Mouse (Mus musculus) cerebellum, adult 2 months (tissue): ENCODE measurements around the gene Plscr1. TPM values are rescaled to one million over a fixed set of nuclear protein-coding genes. Genes with fewer than 3 reads are reported as not detected.
A peak's percentile ranks its signal among the peaks of the same experiment; 100 is the strongest.

Experiments
- DNase-seq, 2 experiments: peaks; one replicate each; pipeline ENCODE4 v3.0.0; 2021
- H3K27ac ChIP-seq: fragments of 200-500 bp; 2 replicates; pipeline ENCODE4 v1.5.1; 2012; ENCODE audit warnings: low read length, control low read depth, inconsistent platforms; ENCODE audit not compliant: insufficient read depth
- H3K27me3 ChIP-seq: fragments of 200-500 bp; 2 replicates; pipeline ENCODE4 v1.6.1; 2012; ENCODE audit warnings: inconsistent platforms, mild to moderate bottlenecking, low read length, moderate library complexity; ENCODE audit not compliant: control insufficient read depth, insufficient read depth
- H3K4me1 ChIP-seq: fragments of 200-500 bp; 2 replicates; pipeline ENCODE4 v1.6.1; 2011; ENCODE audit warnings: low read length; ENCODE audit not compliant: control insufficient read depth, insufficient read depth
- H3K4me3 ChIP-seq: fragments of 200-500 bp; replicated peaks from 2 replicates; pipeline ENCODE3; 2011; ENCODE audit warnings: mild to moderate bottlenecking, low read depth, low read length, control low read depth; ENCODE audit not compliant: insufficient read depth
- CTCF ChIP-seq: fragments of 200-500 bp; IDR thresholded peaks from 2 replicates; pipeline ENCODE4 v1.5.1; 2011; ENCODE audit warnings: low read depth, mild to moderate bottlenecking, control low read depth, low read length, moderate library complexity, borderline replicate concordance; ENCODE audit not compliant: insufficient read depth
- POLR2A ChIP-seq: fragments of 200-500 bp; IDR thresholded peaks from 2 replicates; pipeline ENCODE4 v1.6.1; 2011; ENCODE audit warnings: low read length, control low read depth, borderline replicate concordance; ENCODE audit not compliant: insufficient read depth
- WGBS: fragments of 180-500 bp; shearing (Covaris S2); methylation state at CpG from one replicate; pipeline ENCODE4 v1.1.7; 2018; 5-methylcytosine and 5-hydroxymethylcytosine counted together
- polyA plus RNA-seq: library from polyadenylated mRNA; depleted of rRNA; stranded (reverse); fragments of >200 nt; gene quantifications from 2 replicates; pipeline ENCODE4 v1.2.3, GENCODE M21; 2012; rRNA removed

Gene Plscr1
- 6.0 and 6.8 TPM in 2 replicates for polyA plus RNA-seq

DNA sequence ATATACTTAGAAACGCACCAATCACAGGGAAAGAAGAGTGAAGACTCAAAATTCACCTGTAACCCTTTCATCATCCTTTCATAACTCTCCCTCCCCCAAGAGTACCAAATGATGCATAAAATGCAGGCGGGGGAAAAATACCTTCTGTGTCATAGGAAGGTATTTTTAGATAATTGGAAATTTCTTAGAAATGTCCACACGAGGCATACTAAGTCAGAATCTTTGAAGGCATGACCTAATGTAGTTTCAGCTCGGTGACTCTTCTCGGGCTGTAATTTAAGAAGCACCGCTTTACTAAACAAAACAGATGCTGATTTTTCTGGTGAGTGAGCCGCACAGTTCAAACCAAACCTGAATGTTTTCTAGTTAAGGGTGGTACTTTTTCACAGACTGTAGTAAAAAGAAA, at the start of gene Plscr1:
Gene Plscr1, plus strand, starts transcription at position 304 of the 406 bp plus-strand sequence.
- Histone ChIP-seq H3K27me3 (no peaks in the 10 kb centered on the region; the same call in 1 of the 2 replicates), H3K4me1 (no peaks in the 10 kb centered on the region), H3K4me3 (peak within 1 kb of the TSS; percentile 64), H3K27ac (no peak within 1 kb of the TSS)
- TF ChIP-seq POLR2A (no peak), CTCF (no peak)
- 42% methylated on average over 7 of the region's 7 CpGs for WGBS
- no peak for DNase-seq

DNA sequence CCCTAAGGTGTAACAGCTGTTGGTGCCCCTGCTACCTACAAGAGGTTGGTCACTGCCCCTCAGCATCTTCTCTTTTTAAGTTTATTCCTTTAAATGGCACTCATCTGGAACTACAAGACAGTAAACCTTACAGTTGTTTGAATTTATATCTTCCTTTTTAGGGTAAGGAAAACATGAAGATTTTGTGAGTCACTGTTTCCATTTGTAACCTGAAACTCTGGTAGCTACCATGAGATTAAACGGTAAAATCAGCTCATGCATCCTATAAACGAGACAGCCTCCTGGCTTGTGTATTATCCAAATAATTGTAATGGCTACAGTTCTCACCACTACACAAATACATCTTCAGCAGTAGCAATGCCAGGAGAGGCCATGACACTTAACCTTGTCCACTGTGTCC, 45.2 kb upstream of the Plscr1 start:
- Histone ChIP-seq H3K4me1 (no peaks in the 10 kb centered on the region), H3K4me3 (no peak overlapping the region), H3K27me3 (no peaks in the 10 kb centered on the region), H3K27ac (no peak overlapping the region)
- TF ChIP-seq CTCF (no peak), POLR2A (no peak)
- no peak for DNase-seq
- WGBS, result 72% methylated on average over 2 of the region's 2 CpGs

DNA sequence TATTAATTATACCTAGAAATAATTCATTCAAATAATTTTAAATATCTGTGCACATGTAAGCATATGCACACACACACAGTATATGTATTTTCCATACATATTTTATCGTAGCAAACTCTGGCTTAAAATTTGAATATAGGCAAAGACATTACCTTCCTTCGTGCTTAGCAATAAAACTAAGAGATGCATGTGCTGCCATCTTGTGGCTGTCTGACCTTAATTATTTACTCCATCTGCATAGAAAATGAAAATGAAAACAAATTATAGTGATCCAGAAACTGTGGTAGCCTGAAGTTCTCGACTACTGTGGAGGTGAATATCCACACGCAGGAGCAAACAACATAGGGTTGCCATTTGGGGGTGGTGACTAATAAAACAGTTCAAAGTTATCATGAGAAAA, 42.2 kb upstream of the Plscr1 start:
- Histone ChIP-seq H3K4me1 (no peaks in the 10 kb centered on the region), H3K27me3 (no peaks in the 10 kb centered on the region), H3K4me3 (peak overlapping the region; percentile 38), H3K27ac (no peak overlapping the region)
- 5% methylated on average over 4 of the region's 4 CpGs for WGBS
- TF ChIP-seq POLR2A (no peak), CTCF (no peak; the same call in 1 of the 2 replicates)
- peak; percentile 45 to 69 for DNase-seq

DNA sequence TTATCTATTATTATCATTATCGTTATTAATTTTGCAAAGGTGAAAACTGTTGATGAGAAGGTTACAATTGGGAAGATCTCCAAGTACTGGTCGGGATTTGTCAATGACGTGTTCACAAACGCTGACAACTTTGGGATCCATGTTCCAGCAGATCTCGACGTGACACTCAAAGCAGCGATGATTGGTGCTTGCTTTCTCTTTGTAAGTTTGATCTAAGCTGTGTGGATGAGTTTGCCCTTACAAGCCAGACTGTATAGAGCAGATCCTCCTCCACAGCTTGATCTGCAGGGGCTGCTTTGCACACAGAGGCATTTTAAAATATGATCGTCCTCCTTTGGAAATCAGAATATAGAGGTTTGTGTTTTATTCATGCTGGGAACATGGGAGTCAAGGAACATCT, 41.8 kb upstream of the Plscr1 start:
- H3K4me3 ChIP-seq, result peak overlapping the region; percentile 38
- TF ChIP-seq POLR2A (no peak), CTCF (no peak)
- WGBS, result 38% methylated on average over 8 of the region's 8 CpGs
- H3K4me1 ChIP-seq, result no peaks in the 10 kb centered on the region
- no peaks in the 10 kb centered on the region for H3K27me3 ChIP-seq
- no peak overlapping the region for H3K27ac ChIP-seq
- DNase-seq, result peak; percentile 11 to 13

DNA sequence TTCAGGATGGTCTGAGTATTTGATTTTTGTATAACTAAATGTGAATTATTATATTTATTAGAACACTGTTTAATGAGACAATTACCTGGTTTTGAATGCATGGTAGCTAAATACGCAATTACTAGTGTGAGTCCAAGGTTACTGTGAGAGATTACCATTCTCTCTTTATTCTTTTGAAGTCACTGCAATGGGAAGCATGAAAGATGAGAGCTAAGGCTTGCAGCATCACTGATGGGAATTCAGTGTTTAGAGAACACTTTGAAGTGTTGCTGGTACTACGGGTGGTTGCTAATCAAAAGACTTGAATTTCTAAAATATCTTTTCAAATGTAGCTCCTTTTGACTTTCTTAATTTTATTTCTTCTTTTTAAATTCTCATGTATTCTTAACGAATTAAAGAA, 39.7 kb upstream of the Plscr1 start:
- TF ChIP-seq POLR2A (no peak), CTCF (no peak)
- WGBS, result 89% methylated on average over 3 of the region's 3 CpGs
- DNase-seq, result no peak
- H3K27ac ChIP-seq, result no peak overlapping the region
- no peaks in the 10 kb centered on the region for H3K4me1 ChIP-seq
- no peaks in the 10 kb centered on the region for H3K27me3 ChIP-seq
- H3K4me3 ChIP-seq, result no peak overlapping the region

DNA sequence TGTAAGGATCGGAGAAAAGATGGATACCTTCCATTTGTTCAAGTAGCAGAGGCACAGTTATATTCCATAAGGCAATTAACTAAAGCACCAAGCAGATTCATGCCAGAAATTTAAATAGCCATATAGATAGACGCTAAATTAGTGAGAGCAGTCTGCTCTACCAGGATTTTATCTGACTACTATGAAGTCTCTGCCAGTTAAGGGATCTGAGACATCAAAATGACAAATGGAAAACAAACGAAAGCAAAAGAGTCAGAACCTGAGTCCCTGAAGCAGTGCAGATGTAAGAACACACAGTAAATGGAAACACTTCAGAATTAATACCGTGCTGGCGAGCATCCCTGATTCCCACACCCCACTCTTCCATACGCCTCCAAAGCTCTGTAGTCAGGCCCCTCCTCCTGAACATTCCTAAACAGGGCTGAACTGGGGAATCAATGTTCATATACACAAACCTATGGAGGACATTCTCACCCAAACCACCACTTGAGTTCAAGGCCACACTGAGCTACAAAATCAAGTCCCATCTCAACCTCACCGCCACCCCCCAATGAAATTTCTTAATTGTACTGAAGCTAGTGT, 39.1 kb upstream of the Plscr1 start:
- Histone ChIP-seq H3K27ac (no peak overlapping the region), H3K27me3 (no peaks in the 10 kb centered on the region), H3K4me1 (no peaks in the 10 kb centered on the region), H3K4me3 (no peak overlapping the region)
- WGBS, result 83% methylated on average over 7 of the region's 7 CpGs
- TF ChIP-seq CTCF (no peak), POLR2A (no peak)
- no peak for DNase-seq

DNA sequence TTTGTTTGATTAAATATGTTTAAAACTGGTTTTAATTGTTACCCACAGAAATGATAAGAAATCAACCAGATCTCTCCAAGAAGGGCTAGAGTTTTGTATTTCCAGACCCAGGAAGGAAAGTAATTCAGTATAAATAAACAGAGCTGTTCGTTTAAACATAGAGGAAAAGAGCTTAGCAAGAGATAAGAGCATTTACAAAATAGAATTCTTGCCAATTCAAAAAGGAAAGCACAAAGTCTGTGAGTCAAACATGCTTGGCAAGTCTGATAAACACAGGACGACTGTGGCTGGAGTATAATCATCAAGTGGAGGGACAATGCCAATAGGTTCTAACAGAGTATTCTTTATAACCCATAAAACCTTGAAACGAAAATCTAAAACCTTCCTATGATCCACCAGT, 38.5 kb upstream of the Plscr1 start:
- TF ChIP-seq POLR2A, result no peak
- TF ChIP-seq CTCF, result no peak
- WGBS, result 71% methylated on average over 3 of the region's 3 CpGs
- no peak overlapping the region for H3K27ac ChIP-seq
- no peak overlapping the region for H3K4me3 ChIP-seq
- DNase-seq, result no peak
- H3K27me3 ChIP-seq, result no peaks in the 10 kb centered on the region
- H3K4me1 ChIP-seq, result no peaks in the 10 kb centered on the region

DNA sequence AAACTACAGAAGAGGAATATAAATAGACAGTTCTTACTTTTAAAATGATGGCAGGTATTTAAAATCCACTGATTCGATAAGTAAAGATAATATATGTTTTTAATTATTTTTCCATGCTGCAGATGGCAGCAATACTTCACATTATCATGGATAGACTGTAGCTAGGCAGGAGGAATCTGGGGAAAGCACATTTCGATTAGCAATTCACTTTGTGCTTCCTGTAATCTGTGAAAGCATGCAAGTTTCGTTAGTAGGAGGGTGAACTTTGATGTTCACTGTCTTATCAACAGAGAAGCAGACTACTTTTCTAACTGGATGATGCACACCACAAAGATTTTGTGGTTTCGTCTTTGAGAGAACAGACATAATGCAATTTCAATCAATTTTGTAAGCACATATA, 32.1 kb upstream of the Plscr1 start:
- TF ChIP-seq CTCF (no peak), POLR2A (no peak)
- H3K4me1 ChIP-seq, result no peaks in the 10 kb centered on the region
- H3K4me3 ChIP-seq, result no peak overlapping the region
- WGBS, result 57% methylated on average over 4 of the region's 4 CpGs
- DNase-seq, result no peak
- no peaks in the 10 kb centered on the region for H3K27me3 ChIP-seq
- no peak overlapping the region for H3K27ac ChIP-seq
